Mouse (Mus musculus) spleen, embryonic (tissue): ENCODE measurements around the gene Pxn.
"Not testable (repeated sequence)": the region's sequence is repeated elsewhere in the genome, so short reads cannot be mapped to it uniquely, and the experiment has no call there.

Experiments used
- CTCF ChIA-PET: fragments of 350-600 bp; sonication (Branson Sonifier 250); formaldehyde crosslinking; loops from one replicate; lab custom pipeline; 2022; lab: Charles Lee

The Pxn gene

DNA sequence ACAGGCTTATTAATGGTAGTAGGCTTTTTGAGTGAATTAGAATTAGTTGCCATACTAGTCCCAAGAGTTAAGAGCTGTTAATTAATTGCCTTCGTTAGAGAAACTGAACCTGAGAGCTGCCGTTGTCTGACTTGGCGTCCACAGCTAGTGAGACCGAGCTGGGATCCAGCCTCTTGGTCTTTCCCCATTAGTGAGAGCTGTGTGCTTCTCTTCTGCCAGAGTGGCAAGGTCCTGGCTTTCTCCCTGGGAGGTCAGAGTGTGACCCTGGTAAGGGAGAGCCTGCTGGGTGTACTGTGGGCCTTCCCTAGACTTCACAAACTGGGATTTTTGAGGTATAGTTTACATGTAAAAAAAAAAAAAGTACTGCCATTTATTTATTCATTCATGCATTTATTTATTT is 63.2 kb downstream of the Pxn start:
- CTCF ChIA-PET, result interaction anchor here (0.6 kb wide), 1 partner anchor 209 kb away, joined by 15 read pairs; no protein-coding TSS in a partner anchor

DNA sequence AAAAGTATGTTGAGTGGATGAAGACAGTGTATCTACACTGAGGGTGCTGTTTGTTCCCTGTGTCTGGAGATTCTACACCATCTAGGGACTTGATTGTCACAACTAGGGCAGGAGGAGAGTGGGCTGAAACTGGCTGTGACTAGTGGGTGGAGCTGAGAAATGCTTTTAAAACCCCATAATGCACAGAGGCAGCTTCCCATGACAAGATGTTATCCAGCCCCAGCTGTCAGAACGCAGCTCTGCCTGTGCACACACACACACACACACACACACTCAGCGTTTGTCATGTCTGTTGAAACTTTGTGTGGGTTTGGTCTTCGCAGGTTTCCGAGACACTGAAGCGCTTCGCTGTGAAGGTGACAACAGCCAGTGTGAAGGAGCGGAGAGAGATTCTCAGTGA is 64.6 kb downstream of the Pxn start:
- CTCF ChIA-PET, result no interaction called here

DNA sequence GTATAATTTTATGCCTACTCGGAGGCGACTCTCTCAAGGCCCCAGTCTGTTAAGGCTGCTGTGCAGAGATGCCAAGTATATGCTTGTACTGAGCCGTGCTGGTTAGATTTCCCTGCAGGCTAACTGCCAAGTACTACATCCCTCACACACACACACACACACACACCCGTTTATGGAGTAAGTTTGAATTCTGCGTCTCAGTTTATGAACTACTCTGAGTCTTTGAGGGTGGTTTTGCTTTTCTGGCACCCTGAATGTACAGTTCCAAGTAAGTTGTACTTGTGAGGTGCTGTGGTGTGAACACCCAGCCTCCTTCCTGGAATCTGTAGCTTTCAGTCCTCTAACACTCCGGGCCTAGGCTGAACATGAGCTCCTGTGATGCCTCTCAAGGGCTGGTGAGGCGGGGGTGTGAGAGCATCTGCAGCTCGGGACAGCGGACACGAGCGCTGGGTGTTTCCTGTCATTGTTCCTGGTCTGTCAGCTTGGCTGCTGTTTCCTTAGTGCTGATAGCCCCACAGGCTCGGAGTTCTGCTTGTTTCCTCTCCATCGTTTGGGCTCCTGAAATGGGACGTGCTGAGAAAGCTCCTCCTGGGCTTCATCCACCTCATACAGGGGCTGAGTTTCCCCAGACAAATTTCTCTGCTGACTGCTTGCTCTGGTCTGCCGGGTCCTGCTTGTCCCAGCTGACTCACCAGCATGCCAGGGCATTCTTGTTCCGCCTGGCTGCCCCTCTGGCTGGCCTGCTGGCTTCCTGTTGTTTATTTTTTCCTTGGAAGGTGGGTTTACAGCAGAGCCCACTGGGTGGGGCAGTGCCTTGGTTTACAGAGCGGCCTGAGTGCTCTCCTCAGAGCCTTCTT is 66.4 kb downstream of the Pxn start:
- CTCF ChIA-PET, result no interaction called here

DNA sequence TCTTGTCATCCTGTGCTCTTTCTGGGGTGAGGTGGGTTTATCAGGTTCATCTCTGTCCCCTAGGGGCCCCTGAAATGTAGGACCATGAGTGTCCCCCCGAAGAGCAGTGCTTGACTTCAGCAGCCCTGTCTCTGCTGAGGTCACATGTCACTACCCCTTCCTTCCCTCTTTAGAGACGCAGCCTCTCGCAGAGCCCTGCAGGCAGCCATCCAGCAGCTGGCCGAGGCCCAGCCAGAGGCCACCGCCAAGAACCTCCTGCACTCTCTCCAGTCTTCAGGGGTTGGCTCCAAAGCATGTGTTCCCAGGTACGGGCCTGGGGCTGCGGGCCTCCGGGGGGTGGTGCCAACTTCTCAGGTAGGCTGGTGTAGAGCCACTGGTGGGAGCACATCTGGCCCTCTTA is 68.5 kb downstream of the Pxn start:
- CTCF ChIA-PET, result no interaction called here

GRCm38 (mm10) chr5:115577686-115578085 is 71.2 kb downstream of the Pxn start:
- CTCF ChIA-PET, result not testable (repeated sequence)

DNA sequence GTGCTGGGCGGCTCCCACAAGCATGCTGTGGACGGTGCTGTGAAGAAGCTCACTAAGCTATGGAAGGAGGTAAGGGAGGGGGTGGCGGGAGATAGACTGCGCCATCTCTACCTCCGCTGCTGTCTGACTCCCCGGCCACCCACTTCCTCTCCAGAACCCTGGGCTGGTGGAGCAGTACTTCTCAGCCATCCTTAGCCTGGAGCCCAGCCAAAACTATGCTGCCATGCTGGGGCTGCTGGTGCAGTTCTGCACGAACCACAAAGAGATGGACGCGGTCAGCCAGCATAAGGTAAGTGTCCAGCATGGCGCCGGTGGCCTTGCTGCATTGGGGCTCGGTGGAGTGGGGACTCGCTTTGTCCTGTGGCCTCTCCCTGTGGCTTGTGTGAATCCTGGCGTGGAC is 72.4 kb downstream of the Pxn start:
- CTCF ChIA-PET, result no interaction called here

DNA sequence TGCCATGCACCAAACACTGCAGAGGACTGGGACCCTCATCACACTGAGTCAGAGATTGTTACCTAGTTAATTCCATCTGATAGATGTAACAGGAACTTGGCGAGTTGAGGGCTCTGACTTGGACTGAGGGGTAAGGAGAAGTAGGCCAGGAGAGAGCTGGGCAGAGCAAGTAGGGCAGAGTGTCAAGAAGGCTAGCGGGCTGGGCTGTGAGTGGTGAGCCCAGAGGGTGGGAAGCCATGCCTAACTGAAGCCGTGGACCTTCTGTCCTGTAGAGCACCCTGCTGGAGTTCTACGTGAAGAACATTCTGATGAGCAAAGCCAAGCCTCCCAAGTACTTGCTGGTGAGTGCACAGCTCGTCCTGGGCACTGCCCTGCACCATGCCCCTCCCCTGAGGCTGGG is 72.9 kb downstream of the Pxn start:
- CTCF ChIA-PET, result no interaction called here

DNA sequence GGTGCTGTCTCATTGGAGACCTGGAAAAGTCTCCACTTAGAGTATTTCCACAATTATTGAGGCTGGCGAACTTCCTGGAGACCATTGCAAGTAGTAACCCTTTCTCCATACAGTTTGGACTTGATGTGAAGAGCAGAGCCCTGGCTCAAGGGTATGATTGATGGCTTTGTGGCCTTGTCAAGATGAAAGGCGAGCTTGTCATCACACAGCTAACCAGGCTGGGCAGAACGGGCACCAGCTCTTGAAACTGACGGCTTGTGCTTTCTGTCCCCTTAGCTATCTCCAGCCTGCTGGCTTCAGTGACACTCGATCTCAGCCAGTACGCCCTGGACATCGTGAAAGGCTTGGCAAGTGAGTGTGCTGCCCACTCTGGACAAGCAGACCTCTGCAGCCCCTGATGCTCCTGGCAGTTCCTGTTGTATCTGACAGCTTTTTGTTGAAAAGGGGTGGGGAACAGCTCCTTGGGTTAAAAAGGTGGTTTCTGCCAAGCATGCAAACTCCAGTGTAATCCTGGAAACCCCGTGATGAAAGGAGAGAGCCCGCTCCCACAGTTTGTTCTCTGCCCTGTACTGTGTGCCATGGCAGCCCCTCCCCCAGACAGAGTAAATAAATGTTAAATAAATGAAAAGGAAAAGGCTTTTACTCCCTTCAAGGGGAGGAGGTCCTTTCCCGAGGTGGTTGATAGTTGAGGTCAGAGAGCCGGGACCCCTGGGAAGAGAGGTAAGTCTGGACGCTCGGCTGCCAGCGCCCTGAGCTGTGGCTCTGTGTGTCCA is 73.9 kb downstream of the Pxn start:
- CTCF ChIA-PET, result interaction anchor here (1.0 kb wide), 1 partner anchor 13 kb away, joined by 3 read pairs; no protein-coding TSS in a partner anchor

DNA sequence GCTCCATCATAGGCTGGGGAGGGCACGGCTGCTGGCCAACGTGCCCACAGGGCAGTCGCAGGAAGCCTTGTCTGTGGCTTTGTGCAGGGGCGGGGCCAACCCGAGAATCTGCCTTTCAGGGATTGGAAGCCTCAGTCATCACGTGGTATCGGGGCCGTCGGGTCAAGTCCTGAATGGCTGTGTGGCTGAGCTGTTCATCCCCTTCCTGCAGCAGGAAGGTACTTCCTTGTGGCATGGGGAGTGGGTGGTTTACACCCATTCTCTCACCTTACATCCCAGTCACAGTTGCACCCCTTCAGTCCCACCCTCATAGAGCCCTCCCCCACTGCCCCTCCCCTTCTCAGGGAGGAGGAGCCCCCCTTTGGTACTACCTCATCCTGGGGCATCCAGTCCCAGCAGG is 75.2 kb downstream of the Pxn start:
- CTCF ChIA-PET, result no interaction called here

- CTCF ChIA-PET, result no interaction called here
These were observed 79.1 kb downstream of the Pxn start for GRCm38 (mm10) chr5:115585616-115586015.

- CTCF ChIA-PET, result no interaction called here
These were observed 79.7 kb downstream of the Pxn start for GRCm38 (mm10) chr5:115586166-115586565.

DNA sequence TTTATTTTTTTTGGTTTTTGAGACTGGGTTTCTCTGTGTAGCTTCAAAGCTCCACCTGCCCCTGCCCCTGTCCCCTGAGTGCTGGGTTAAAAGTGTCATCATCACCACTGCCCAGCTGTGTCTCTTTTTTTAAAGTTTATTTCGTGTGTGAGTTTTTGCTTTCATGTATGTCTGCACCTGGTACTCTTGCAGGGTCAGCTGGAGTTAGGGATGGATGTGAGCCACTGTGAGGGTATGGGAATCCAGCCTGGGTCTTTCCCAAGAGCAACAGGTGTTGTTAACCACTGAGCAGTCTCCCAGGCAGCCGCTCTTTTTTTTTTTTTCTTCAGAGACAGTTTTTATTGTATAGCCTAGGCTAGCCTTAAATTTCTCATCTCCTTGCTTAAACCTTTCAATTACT is 80.3 kb downstream of the Pxn start:
- CTCF ChIA-PET, result no interaction called here

DNA sequence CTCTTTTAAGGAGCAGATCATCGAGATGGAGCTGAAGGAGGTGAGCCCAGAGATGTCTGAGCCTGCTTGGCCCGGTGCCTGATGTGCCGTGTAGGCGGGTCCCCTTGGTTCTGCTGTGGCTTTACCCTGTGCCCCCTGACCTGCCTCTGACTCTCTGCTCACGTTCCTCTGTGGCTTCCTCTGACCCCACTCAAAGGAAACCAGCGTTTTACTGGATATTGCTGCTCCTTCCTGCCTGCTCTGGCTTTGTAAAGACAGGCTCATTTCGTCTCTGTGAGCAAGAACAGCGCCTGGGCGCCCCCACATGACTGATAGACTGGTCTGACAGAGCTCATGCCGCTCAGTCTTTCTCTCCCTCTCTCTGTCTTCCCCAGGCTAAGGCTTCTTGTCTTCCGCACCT is 84.6 kb downstream of the Pxn start:
- CTCF ChIA-PET, result no interaction called here

GRCm38 (mm10) chr5:115591506-115591905 is 85.0 kb downstream of the Pxn start:
- CTCF ChIA-PET, result no interaction called here

GRCm38 (mm10) chr5:115603561-115603960 is 97.1 kb downstream of the Pxn start:
- CTCF ChIA-PET, result no interaction called here
